Mouse (Mus musculus) liver, embryonic 11.5 days (tissue): ENCODE results near the gene Slx4ip. TPM values are rescaled to one million over a fixed set of nuclear protein-coding genes. Genes with fewer than 3 reads are reported as not detected.

Experiments used
- ATAC-seq: fragments of 200-750 bp; cut with Nextera tagmentation; replicated peaks from 2 replicates; pipeline ENCODE4 v1.8.0; 2017; ENCODE audit warnings: moderate number of reproducible peaks, mild to moderate bottlenecking, moderate TSS enrichment, moderate library complexity; ENCODE audit not compliant: low FRiP score
- DNase-seq: peaks from one replicate; pipeline ENCODE4 v3.0.0-alpha.2; 2017; ENCODE audit warnings: low spot score
- H3K27ac ChIP-seq: fragments of 300-500 bp; sonication (generic); 2 replicates; pipeline ENCODE4 v1.5.1; 2014; ENCODE audit warnings: mild to moderate bottlenecking, low read depth, low read length, control low read depth
- H3K27me3 ChIP-seq: fragments of 300-500 bp; sonication (generic); replicated peaks from 2 replicates; pipeline ENCODE4 v1.6.1; 2014; ENCODE audit warnings: low read length, mixed read lengths; ENCODE audit not compliant: control insufficient read depth, insufficient read depth
- H3K36me3 ChIP-seq: fragments of 300-500 bp; sonication (generic); 2 replicates; pipeline ENCODE4 v1.6.1; 2014; ENCODE audit warnings: mild to moderate bottlenecking, low read length, moderate library complexity, mixed read lengths; ENCODE audit not compliant: control insufficient read depth, insufficient read depth
- H3K4me1 ChIP-seq: fragments of 300-500 bp; sonication (generic); replicated peaks from 2 replicates; pipeline ENCODE4 v1.6.1; 2014; ENCODE audit warnings: low read length, mixed read lengths; ENCODE audit not compliant: control insufficient read depth, insufficient read depth
- H3K4me2 ChIP-seq: fragments of 300-500 bp; sonication (generic); 2 replicates; pipeline ENCODE4 v1.6.1; 2014; ENCODE audit warnings: mild to moderate bottlenecking, control low read depth, moderate library complexity
- H3K4me3 ChIP-seq: fragments of 300-500 bp; sonication (generic); 2 replicates; pipeline ENCODE4 v1.5.1; 2014; ENCODE audit warnings: low read depth, low read length, control low read depth
- H3K9ac ChIP-seq: fragments of 300-500 bp; sonication (generic); 2 replicates; pipeline ENCODE4 v1.6.1; 2014; ENCODE audit warnings: low read depth, low read length, control low read depth
- H3K9me3 ChIP-seq: fragments of 300-500 bp; sonication (generic); 2 replicates; pipeline ENCODE4 v1.6.1; 2016; ENCODE audit warnings: low read length, inconsistent platforms, mixed read lengths; ENCODE audit not compliant: control insufficient read depth
- WGBS: fragments of 180-500 bp; shearing (Covaris S2); extraction: QIAGEN DNeasy Blood & Tissue Kit; methylation state at CpG from one replicate; pipeline ENCODE4 v1.1.7; 2014; 5-methylcytosine and 5-hydroxymethylcytosine counted together
- polyA plus RNA-seq: library from polyadenylated mRNA; unstranded; fragments of >200 nt; fragmentation: Nextera tagmentation; extraction: Ambion mirVana; gene quantifications from 2 replicates; pipeline ENCODE4 v1.2.1, GENCODE M21; 2014

Gene Slx4ip
- polyA plus RNA-seq, 1 experiment from 2014 or later = 5.0 TPM

DNA sequence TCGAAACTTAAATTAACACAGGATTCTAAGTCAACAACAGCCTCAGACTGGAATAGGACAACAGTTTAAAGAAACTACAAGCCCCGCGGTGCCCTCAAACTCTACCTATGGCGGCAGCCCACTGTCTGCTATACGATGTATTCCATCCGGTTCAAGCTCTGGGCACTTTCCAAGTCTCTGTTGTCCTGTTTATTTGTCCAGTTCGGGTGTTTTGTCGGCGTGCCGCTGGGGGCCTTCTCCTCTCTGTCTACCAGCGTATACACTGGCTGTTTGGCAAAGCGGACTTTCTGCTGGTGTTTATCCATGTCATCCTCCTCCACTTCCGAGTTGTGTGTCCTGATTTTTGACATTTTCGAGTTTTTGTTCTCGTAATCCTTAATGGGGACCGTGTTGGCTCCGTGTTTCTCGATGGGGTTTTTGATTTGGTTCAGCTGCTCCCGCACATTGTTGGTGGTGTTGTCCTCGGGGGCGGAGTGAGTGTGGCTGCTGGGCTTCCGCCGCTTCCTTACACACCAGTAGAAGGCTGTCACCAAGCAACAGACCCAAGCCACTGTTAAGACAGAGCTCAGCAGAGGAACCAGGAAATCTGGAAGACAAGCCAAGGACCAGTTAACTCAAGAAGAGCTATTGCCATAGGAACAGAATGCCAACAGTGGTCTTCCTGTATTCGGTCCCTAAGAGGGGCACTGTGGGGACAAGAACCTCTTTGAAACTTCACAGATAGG, 192.0 kb downstream of the Slx4ip start:
- Histone ChIP-seq H3K27me3 (no peaks in the 10 kb centered on the region), H3K4me3 (no peak overlapping the region), H3K4me1 (no peaks in the 10 kb centered on the region), H3K9ac (no peak overlapping the region), H3K9me3 (no peaks in the 10 kb centered on the region), H3K36me3 (no peaks in the 10 kb centered on the region), H3K27ac (no peak overlapping the region), H3K4me2 (no peak overlapping the region)
- DNase-seq (no peak), ATAC-seq (no peak)
- WGBS = 90% methylated on average over 24 of the region's 24 CpGs

DNA sequence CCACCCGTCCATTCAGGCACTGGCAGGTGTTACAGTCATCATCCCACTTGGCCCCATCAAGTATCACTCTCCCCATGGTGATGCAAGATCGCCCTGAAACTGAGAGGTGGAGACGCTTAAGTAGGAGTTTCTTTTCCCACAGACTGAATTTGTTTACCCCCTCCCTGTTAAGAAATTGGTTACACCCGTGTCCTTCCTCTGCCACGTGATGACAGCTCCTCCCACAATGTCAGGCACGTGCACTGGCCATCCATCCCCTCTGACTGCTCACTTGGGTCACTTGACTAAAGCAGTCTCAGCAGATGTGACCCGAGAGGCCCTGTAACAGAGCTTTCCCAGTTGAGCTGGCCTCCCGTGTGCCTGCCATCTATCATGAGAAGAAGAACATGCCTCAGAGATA, 194.2 kb downstream of the Slx4ip start:
- 73% methylated on average over 8 of the region's 8 CpGs for WGBS
- Histone ChIP-seq H3K9ac (no peak overlapping the region), H3K9me3 (no peaks in the 10 kb centered on the region), H3K36me3 (no peaks in the 10 kb centered on the region), H3K4me2 (no peak overlapping the region), H3K27me3 (no peaks in the 10 kb centered on the region), H3K27ac (no peak overlapping the region), H3K4me3 (no peak overlapping the region), H3K4me1 (no peaks in the 10 kb centered on the region)
- ATAC-seq = no peak
- no peak for DNase-seq

DNA sequence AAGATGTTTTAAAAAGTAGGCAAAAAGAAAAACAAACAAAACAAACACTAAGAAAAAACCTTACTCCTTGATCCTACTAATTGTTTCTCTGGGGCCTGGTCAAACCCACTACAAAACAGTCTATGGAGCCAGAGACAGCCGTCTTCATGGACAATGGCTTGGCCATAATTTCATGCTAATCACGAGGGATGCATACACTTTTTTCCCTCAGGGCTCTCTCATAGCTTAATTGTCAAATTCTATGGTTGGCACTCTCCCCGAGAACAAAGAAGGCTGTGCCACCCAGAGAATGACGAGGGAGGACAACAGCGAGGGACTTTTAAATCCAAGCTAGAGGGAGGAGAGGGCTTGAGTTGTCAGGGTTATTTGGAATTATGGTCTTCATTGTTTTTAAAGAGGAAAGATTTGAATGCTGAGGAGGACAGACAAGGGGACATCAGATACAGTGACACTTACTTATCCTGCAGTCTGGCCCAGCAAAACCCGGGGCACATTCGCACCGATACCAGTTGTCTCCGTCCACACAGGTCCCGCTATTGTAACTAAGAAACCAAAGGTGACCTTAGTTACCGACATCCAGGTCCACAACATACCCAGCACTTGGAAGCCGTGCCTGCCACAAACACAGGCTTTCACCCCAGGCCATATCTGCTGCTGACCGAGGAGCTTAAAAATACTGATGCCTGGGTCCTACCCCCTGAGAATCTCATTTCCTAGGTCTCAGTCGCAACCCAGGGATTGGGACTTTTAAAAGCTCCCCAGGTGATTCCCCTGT, 195.8 kb downstream of the Slx4ip start:
- ATAC-seq (no peak), DNase-seq (no peak)
- no peak overlapping the region for H3K27ac ChIP-seq
- no peaks in the 10 kb centered on the region for H3K4me1 ChIP-seq
- no peak overlapping the region for H3K4me2 ChIP-seq
- H3K36me3 ChIP-seq = no peaks in the 10 kb centered on the region
- 87% methylated on average over 14 of the region's 14 CpGs for WGBS
- H3K9me3 ChIP-seq = no peaks in the 10 kb centered on the region
- no peak overlapping the region for H3K4me3 ChIP-seq
- H3K27me3 ChIP-seq = no peaks in the 10 kb centered on the region
- H3K9ac ChIP-seq = no peak overlapping the region

DNA sequence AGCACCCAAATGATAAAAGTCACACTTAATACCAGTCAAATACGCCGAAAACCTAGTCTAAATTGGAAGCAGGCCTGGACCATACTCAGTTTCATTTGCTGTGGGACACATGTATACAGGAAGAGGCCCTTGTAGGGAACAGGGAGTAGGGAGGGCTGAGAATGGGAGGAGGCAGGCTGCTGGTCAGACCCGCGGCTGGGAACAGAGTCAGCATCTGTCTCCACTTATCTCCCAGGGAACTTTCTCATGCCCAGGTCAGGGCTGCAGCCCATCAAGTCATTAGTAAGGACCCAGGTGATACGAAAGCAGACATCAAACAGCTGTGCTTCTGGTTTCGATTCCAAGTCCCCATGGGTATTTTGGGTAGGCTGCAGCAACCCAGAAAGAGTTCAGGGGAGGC, 196.7 kb downstream of the Slx4ip start:
- Histone ChIP-seq H3K9me3 (no peaks in the 10 kb centered on the region), H3K4me2 (no peak overlapping the region), H3K4me3 (no peak overlapping the region), H3K9ac (no peak overlapping the region), H3K27ac (no peak overlapping the region), H3K36me3 (no peaks in the 10 kb centered on the region), H3K4me1 (no peaks in the 10 kb centered on the region), H3K27me3 (no peaks in the 10 kb centered on the region)
- no peak for DNase-seq
- ATAC-seq = no peak
- WGBS = 66% methylated on average over 6 of the region's 6 CpGs

DNA sequence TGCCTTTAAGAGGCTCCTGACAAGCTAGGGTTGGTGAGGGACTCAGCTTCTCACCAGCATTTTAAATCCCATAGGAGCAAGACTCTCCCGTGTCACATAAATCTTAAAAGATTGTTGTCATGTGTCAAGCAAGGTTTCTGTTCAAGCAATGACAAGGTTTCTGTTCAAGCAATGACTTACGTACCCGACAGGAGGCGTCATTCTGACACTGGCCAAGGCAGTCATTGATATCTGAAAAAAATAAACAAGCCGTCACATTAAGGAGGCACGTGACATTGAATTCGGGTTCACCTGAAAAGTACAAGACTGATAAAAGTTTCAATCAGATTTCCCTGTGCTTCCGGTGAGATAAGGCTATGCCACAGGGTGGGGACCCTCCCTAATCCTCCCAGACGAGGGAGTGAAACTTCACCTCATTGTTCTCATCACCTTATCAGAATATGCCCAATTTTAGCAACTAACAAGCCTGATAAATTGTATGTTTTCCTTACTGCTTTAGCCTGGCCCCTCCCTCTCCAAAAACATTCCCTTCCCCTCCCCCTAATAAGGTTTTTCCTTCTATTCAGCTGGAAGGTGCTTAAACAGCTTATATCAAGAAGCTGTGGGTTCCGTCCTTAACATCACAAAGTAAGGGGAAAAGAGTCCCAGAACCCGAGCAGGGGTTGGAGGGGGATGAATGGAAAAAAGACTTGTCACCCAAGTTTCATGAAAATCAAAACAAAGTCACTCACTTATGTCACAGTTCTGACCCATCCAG, 200.9 kb downstream of the Slx4ip start:
- 64% methylated on average over 11 of the region's 11 CpGs for WGBS
- H3K27me3 ChIP-seq = no peaks in the 10 kb centered on the region
- H3K4me2 ChIP-seq = no peak overlapping the region
- H3K27ac ChIP-seq = no peak overlapping the region
- H3K9ac ChIP-seq = no peak overlapping the region
- H3K9me3 ChIP-seq = no peaks in the 10 kb centered on the region
- DNase-seq = no peak
- no peak for ATAC-seq
- no peaks in the 10 kb centered on the region for H3K4me1 ChIP-seq
- no peaks in the 10 kb centered on the region for H3K36me3 ChIP-seq
- no peak overlapping the region for H3K4me3 ChIP-seq

DNA sequence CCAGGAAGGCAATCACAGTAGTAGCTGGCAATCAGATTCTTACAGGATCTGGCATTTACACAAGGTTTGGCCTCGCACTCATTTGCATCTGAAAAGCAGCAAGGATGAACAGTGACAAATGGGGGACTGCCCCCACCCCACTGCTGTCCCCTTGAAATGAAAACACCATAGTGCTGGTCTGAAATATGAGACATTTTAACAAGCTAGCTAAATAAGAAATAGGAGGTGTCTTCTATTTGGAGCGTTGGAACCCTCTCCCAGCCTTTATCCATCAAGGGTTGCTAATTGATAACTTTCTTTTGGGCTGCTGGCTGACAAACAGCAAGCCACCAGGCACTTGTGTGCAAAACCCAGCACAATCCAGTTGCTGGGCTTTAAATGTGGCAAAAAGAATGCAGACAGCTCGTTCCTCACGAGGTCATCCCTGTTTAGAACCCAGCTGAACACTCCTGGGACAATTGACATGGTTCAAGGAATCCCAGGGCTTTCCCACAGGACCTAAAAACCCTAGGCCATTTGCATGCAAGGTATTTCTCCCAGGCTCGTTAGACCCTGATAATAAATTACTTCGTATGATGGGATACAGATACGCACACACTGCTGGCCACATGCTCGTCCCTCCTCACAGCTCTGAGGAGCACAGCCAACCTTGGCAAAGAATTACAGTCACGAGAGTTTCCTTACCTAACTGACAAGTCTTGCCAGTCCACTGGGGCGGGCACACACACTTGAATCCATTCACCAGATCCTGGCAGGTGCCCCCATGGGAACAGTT, 201.7 kb downstream of the Slx4ip start:
- Histone ChIP-seq H3K36me3 (no peaks in the 10 kb centered on the region), H3K27ac (no peak overlapping the region), H3K4me2 (no peak overlapping the region), H3K9me3 (no peaks in the 10 kb centered on the region), H3K4me1 (no peaks in the 10 kb centered on the region), H3K9ac (no peak overlapping the region), H3K4me3 (no peak overlapping the region), H3K27me3 (no peaks in the 10 kb centered on the region)
- ATAC-seq (no peak), DNase-seq (no peak)
- WGBS = 60% methylated on average over 10 of the region's 10 CpGs

DNA sequence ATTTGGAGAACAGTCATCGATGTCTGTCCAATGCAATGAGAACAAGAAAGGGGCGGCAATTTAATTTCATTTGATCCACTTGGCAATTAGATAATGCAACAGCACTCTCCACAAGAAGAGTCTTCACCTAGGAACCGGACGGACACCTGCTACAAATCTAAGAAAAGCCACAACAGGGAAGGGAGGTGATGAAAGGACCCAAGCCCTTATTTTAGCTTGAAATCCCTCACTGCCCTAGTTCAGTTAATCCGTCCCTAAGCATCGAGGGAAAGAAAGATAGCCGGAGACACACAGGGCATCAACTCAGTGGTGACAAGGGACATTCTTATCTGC, 202.2 kb downstream of the Slx4ip start:
- no peak for DNase-seq
- H3K36me3 ChIP-seq = no peaks in the 10 kb centered on the region
- no peaks in the 10 kb centered on the region for H3K9me3 ChIP-seq
- no peaks in the 10 kb centered on the region for H3K4me1 ChIP-seq
- H3K4me2 ChIP-seq = no peak overlapping the region
- 85% methylated on average over 7 of the region's 7 CpGs for WGBS
- no peaks in the 10 kb centered on the region for H3K27me3 ChIP-seq
- H3K4me3 ChIP-seq = no peak overlapping the region
- no peak for ATAC-seq
- H3K9ac ChIP-seq = no peak overlapping the region
- H3K27ac ChIP-seq = no peak overlapping the region

DNA sequence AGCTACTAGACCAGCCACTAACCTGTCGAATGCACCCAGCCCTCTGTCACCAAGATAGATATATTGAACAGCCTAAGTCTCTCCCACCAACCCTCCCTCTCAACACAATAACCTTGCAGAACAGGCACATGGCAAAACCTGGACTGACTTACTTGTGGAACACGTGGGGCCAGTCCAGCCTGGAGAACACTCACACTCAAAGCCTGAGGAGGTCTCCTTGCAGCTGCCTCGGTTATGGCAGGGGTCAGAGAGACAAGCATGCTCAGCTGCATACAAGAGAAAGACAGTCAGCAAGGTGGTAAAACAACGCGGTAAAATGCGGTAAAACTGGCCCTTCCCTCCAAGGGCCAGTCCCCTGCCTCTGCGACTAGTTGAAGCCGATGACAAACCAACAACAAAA, 203.3 kb downstream of the Slx4ip start:
- no peak for ATAC-seq
- no peak overlapping the region for H3K4me2 ChIP-seq
- no peaks in the 10 kb centered on the region for H3K4me1 ChIP-seq
- no peaks in the 10 kb centered on the region for H3K36me3 ChIP-seq
- 83% methylated on average over 8 of the region's 8 CpGs for WGBS
- no peaks in the 10 kb centered on the region for H3K9me3 ChIP-seq
- no peak overlapping the region for H3K9ac ChIP-seq
- H3K4me3 ChIP-seq = no peak overlapping the region
- H3K27me3 ChIP-seq = no peaks in the 10 kb centered on the region
- no peak overlapping the region for H3K27ac ChIP-seq
- DNase-seq = no peak
